Mouse (Mus musculus) E14TG2a.4 (cell line): Measurements from ENCODE around the gene Wdr35.

Experiments used
- CTCF ChIP-seq: conservative IDR thresholded peaks from 2 replicates; pipeline ENCODE4 v1.5.1; 2014; ENCODE audit warnings: low read length
- NANOG ChIP-seq: IDR thresholded peaks from 2 replicates; pipeline ENCODE4 v1.6.1; 2014; ENCODE audit warnings: borderline replicate concordance, low read length, mixed read lengths

- TF ChIP-seq CTCF (no peak), NANOG (no peak)
These were observed 38.3 kb upstream of the Wdr35 start for GRCm38 (mm10) chr12:8935349-8935748.
